Mouse (Mus musculus): ENCODE measurements around the gene Slc35g2. TPM values are rescaled to one million over a fixed set of nuclear protein-coding genes. Genes with fewer than 3 reads are reported as not detected.

Slc35g2 gene
- total RNA-seq, 1 experiment = 2.1 TPM

DNA sequence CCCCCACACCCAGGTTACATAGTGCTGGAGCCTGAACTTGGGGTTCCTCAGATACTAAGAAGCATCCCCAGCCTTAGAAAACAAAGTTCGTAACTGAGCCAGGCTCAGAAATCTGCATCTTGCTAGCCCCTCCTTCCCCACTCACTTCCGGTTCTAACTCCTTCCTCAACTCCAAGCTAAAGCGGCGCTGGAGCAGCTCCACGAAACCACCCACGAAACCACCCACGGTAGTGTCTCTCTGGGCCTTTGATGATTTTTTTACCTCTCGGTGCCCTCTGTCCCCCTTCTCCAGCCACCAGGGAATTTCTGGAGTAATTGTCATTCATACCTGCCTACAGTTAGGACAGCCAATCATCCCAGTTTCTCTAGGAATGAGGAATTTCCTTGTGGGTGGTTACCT is 26.7 kb upstream of the Slc35g2 start, which contains the start of gene Stag1:
TSS of gene Stag1 (plus strand) at position 253 of the 400 bp plus-strand sequence.
- Histone ChIP-seq H3K36me3 (ENCODE audit: control insufficient read depth, insufficient read depth, low read length, poor library complexity, severe bottlenecking) (no peaks in the 10 kb centered on the region), H3K4me3 (ENCODE audit: insufficient read depth in 1 of 2, low read depth in 1 of 2, low read length in 2 of 2, poor library complexity in 1 of 2, severe bottlenecking in 1 of 2) (peak within 1 kb of the TSS; percentile 35 to 53; a peak in 3 of 4 replicates), H3K27ac (ENCODE audit: insufficient read depth, low read depth, low read length, poor library complexity, severe bottlenecking) (no peak within 1 kb of the TSS), H3K4me1 (ENCODE audit: control insufficient read depth in 2 of 2, insufficient read depth in 2 of 2, low read length in 2 of 2, poor library complexity in 1 of 2) (peaks cover 0 to 5% of the 10 kb centered on the region in 2 experiments; a peak in 2 of 4 replicates), H3K9ac (ENCODE audit: insufficient read depth, low read depth, low read length, poor library complexity, severe bottlenecking) (peak within 1 kb of the TSS; percentile 23; the same call in 1 of the 2 replicates), H3K9me3 (ENCODE audit: control insufficient read depth, insufficient read depth, low read depth, low read length) (no peaks in the 10 kb centered on the region)
- TF ChIP-seq MAFK (IDR thresholded peaks at IDR 0.05; ENCODE audit: insufficient read depth, low read depth, low read length) = no peak
- TF ChIP-seq HCFC1 (IDR thresholded peaks at IDR 0.05; ENCODE audit: borderline replicate concordance, insufficient read depth, low read length) = no peak
- TF ChIP-seq ZC3H11A (IDR thresholded peaks at IDR 0.05; ENCODE audit: borderline replicate concordance, low read depth, low read length) = no peak
- TF ChIP-seq CHD2 (IDR thresholded peaks at IDR 0.05; ENCODE audit: low read depth, low read length) = no peak
- TF ChIP-seq ZNF384 (IDR thresholded peaks at IDR 0.05; ENCODE audit: low read depth, low read length) = no peak
- DNase-seq (ENCODE audit: low read depth, low spot score) = no peak
- in situ Hi-C loops (cut with MboI; ENCODE audit: low sequenced_read_pairs in 2 of 2, unreplicated experiment in 2 of 2) = no loop called here

GRCm38 (mm10) chr9:100596317-100596716 is 25.4 kb upstream of the Slc35g2 start:
- H3K27ac ChIP-seq (ENCODE audit: insufficient read depth, low read depth, low read length, poor library complexity, severe bottlenecking) = no peak overlapping the region
- no peak overlapping the region for H3K9ac ChIP-seq (ENCODE audit: insufficient read depth, low read depth, low read length, poor library complexity, severe bottlenecking)
- no peak overlapping the region for H3K4me3 ChIP-seq (ENCODE audit: insufficient read depth in 1 of 2, low read depth in 1 of 2, low read length in 2 of 2, poor library complexity in 1 of 2, severe bottlenecking in 1 of 2)
- TF ChIP-seq ZC3H11A (IDR thresholded peaks at IDR 0.05; ENCODE audit: borderline replicate concordance, low read depth, low read length) (no peak), ZNF384 (IDR thresholded peaks at IDR 0.05; ENCODE audit: low read depth, low read length) (no peak), CHD2 (IDR thresholded peaks at IDR 0.05; ENCODE audit: low read depth, low read length) (no peak), MAFK (IDR thresholded peaks at IDR 0.05; ENCODE audit: insufficient read depth, low read depth, low read length) (no peak), HCFC1 (IDR thresholded peaks at IDR 0.05; ENCODE audit: borderline replicate concordance, insufficient read depth, low read length) (no peak)
- DNase-seq (ENCODE audit: low read depth, low spot score) = peak; percentile 36
- no peaks in the 10 kb centered on the region for H3K36me3 ChIP-seq (ENCODE audit: control insufficient read depth, insufficient read depth, low read length, poor library complexity, severe bottlenecking)
- H3K9me3 ChIP-seq (ENCODE audit: control insufficient read depth, insufficient read depth, low read depth, low read length) = no peaks in the 10 kb centered on the region
- H3K4me1 ChIP-seq (ENCODE audit: control insufficient read depth in 2 of 2, insufficient read depth in 2 of 2, low read length in 2 of 2, poor library complexity in 1 of 2) = peaks cover 0 to 5% of the 10 kb centered on the region in 2 experiments; a peak in 2 of 4 replicates
- in situ Hi-C loops (cut with MboI; ENCODE audit: low sequenced_read_pairs in 2 of 2, unreplicated experiment in 2 of 2) = no loop called here

GRCm38 (mm10) chr9:100590462-100590861 is 19.6 kb upstream of the Slc35g2 start:
- H3K9ac ChIP-seq (ENCODE audit: insufficient read depth, low read depth, low read length, poor library complexity, severe bottlenecking) = no peak overlapping the region
- H3K36me3 ChIP-seq (ENCODE audit: control insufficient read depth, insufficient read depth, low read length, poor library complexity, severe bottlenecking) = no peaks in the 10 kb centered on the region
- no peak overlapping the region for H3K4me3 ChIP-seq (ENCODE audit: insufficient read depth in 1 of 2, low read depth in 1 of 2, low read length in 2 of 2, poor library complexity in 1 of 2, severe bottlenecking in 1 of 2)
- no peak overlapping the region for H3K27ac ChIP-seq (ENCODE audit: insufficient read depth, low read depth, low read length, poor library complexity, severe bottlenecking)
- in situ Hi-C loops (cut with MboI; ENCODE audit: low sequenced_read_pairs in 2 of 2, unreplicated experiment in 2 of 2) = no loop called here
- H3K4me1 ChIP-seq (ENCODE audit: control insufficient read depth in 2 of 2, insufficient read depth in 2 of 2, low read length in 2 of 2, poor library complexity in 1 of 2) = no peaks in the 10 kb centered on the region
- no peak for DNase-seq (ENCODE audit: low read depth, low spot score)
- TF ChIP-seq ZC3H11A (IDR thresholded peaks at IDR 0.05; ENCODE audit: borderline replicate concordance, low read depth, low read length) (no peak), MAFK (IDR thresholded peaks at IDR 0.05; ENCODE audit: insufficient read depth, low read depth, low read length) (no peak), ZNF384 (IDR thresholded peaks at IDR 0.05; ENCODE audit: low read depth, low read length) (no peak), CHD2 (IDR thresholded peaks at IDR 0.05; ENCODE audit: low read depth, low read length) (no peak), HCFC1 (IDR thresholded peaks at IDR 0.05; ENCODE audit: borderline replicate concordance, insufficient read depth, low read length) (no peak)
- no peaks in the 10 kb centered on the region for H3K9me3 ChIP-seq (ENCODE audit: control insufficient read depth, insufficient read depth, low read depth, low read length)

DNA sequence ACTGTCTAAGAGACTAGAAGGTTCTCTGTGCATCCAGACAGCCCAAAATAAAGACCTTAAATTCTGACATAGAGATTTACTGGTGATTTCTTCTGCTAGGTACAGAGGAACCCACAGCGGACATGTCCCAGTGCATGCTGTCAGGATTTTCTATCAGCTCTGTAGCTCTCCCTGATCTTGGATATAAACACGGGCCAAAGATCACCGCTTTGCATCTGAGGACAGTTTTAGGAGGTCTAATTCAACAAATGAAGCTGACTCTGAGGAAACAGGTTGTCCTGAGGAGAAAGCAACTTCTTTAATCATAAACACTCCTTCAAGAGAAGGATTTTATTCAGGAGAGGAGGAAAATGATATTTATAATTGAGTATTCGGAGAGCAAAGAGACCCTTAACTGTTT is 13.1 kb upstream of the Slc35g2 start:
- TF ChIP-seq HCFC1 (IDR thresholded peaks at IDR 0.05; ENCODE audit: borderline replicate concordance, insufficient read depth, low read length) (no peak), ZNF384 (IDR thresholded peaks at IDR 0.05; ENCODE audit: low read depth, low read length) (no peak), CHD2 (IDR thresholded peaks at IDR 0.05; ENCODE audit: low read depth, low read length) (no peak), MAFK (IDR thresholded peaks at IDR 0.05; ENCODE audit: insufficient read depth, low read depth, low read length) (no peak), ZC3H11A (IDR thresholded peaks at IDR 0.05; ENCODE audit: borderline replicate concordance, low read depth, low read length) (no peak)
- in situ Hi-C loops (cut with MboI; ENCODE audit: low sequenced_read_pairs in 2 of 2, unreplicated experiment in 2 of 2) = no loop called here
- Histone ChIP-seq H3K9me3 (ENCODE audit: control insufficient read depth, insufficient read depth, low read depth, low read length) (no peaks in the 10 kb centered on the region), H3K27ac (ENCODE audit: insufficient read depth, low read depth, low read length, poor library complexity, severe bottlenecking) (no peak overlapping the region), H3K36me3 (ENCODE audit: control insufficient read depth, insufficient read depth, low read length, poor library complexity, severe bottlenecking) (no peaks in the 10 kb centered on the region), H3K9ac (ENCODE audit: insufficient read depth, low read depth, low read length, poor library complexity, severe bottlenecking) (no peak overlapping the region), H3K4me1 (ENCODE audit: control insufficient read depth in 2 of 2, insufficient read depth in 2 of 2, low read length in 2 of 2, poor library complexity in 1 of 2) (peaks cover 6 to 8% of the 10 kb centered on the region in 2 experiments; a peak in 3 of 4 replicates), H3K4me3 (ENCODE audit: insufficient read depth in 1 of 2, low read depth in 1 of 2, low read length in 2 of 2, poor library complexity in 1 of 2, severe bottlenecking in 1 of 2) (no peak overlapping the region)
- no peak for DNase-seq (ENCODE audit: low read depth, low spot score)

All from ES-E14 (cell line).